9 mouse cellular contexts compared by ENCODE assay signal in the genomic region with DNA sequence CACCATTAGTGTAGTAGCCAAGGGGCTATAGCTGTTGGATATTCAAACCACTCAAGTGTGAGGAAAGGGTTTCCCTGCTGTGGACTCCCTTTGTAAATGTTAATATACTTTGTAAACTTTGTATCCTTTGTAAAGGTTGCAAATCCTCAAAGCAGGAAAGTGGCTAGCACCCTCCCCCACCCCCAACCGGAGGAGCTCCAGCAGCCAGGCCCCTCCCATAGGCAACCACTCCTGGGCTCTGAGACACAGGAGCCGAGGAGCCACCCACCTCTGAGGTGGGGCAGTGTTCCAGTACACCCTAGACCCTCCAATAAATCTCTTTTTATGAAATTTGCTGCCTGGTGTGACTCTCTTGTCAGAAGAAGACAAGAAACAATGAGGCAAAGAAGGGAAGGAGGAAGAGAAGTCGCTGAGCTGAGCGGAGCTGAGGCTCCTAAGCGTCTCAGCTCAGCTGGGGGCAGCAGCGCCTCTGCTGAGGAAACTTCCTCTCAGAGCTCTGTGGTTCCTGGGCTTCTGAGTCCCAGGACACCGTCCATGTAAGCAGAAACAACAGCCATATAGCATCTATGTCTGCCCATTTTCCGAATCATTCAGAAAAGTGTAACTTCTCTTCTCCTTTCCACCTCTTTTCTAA.
DNase-seq lines count a peak whose midpoint lies in the region; ATAC-seq and TF ChIP-seq lines count a peak whose summit lies in the region.
"Had no signal": no experiment of that assay in that cellular context is flagged by ENCODE, and none has a peak within 500 bp of the region (broad histone marks: within the 10 kb centered on the region; RNA-seq: fewer than 3 reads in every experiment).

No protein-coding gene starts in this region.

- TF ChIP-seq CTCF in kidney, adult 2 months (conservative IDR thresholded peaks at IDR 0.05; ENCODE audit: insufficient read depth, insufficient read length, low read depth, low read length) = no peak
- no peak for TF ChIP-seq CTCF in hindbrain, postnatal 0 days (IDR thresholded peaks at IDR 0.05; ENCODE audit: low read depth)

- H3K36me3 ChIP-seq in kidney, embryonic 16.5 days (ENCODE audit: insufficient read depth, low read length) = no peaks in the 10 kb centered on the region
- no peaks in the 10 kb centered on the region for H3K36me3 ChIP-seq in kidney, adult 2 months (ENCODE audit: control insufficient read depth, insufficient read depth, low read length)
- H3K36me3 ChIP-seq in hindbrain, postnatal 0 days (ENCODE audit: insufficient read depth, low read length) = no peaks in the 10 kb centered on the region
- no peaks in the 10 kb centered on the region for H3K36me3 ChIP-seq in midbrain, embryonic 14.5 days (ENCODE audit: control insufficient read depth, insufficient read depth, low read length)

- H3K4me3 ChIP-seq in kidney, embryonic 16.5 days (ENCODE audit: low read length) = peak overlapping the region; percentile 17; the same call in 1 of the 2 replicates
- H3K4me3 ChIP-seq in kidney, adult 2 months (ENCODE audit: insufficient read depth, low read depth, low read length) = no peak overlapping the region
- no peak overlapping the region for H3K4me3 ChIP-seq in hindbrain, postnatal 0 days (ENCODE audit: low read length)
- no peak overlapping the region for H3K4me3 ChIP-seq in midbrain, embryonic 14.5 days (replicated peaks; ENCODE audit: low read depth, low read length)
- H3K4me3 ChIP-seq: erythroblast, embryonic 14.5 days had no signal

- no peak for TF ChIP-seq POLR2A in kidney, adult 2 months (IDR thresholded peaks at IDR 0.05; ENCODE audit: low read depth, low read length)

- peaks cover 33% of the 10 kb centered on the region for H3K27me3 ChIP-seq in kidney, embryonic 16.5 days (ENCODE audit: insufficient read depth, low read length)
- no peaks in the 10 kb centered on the region for H3K27me3 ChIP-seq in kidney, adult 2 months (replicated peaks; ENCODE audit: control insufficient read depth, insufficient read depth, low read length)
- no peaks in the 10 kb centered on the region for H3K27me3 ChIP-seq in hindbrain, postnatal 0 days (ENCODE audit: insufficient read depth, low read length)
- no peaks in the 10 kb centered on the region for H3K27me3 ChIP-seq in midbrain, embryonic 14.5 days (ENCODE audit: control insufficient read depth, insufficient read depth, low read length)

- peaks cover 22% of the 10 kb centered on the region for H3K4me1 ChIP-seq in kidney, embryonic 16.5 days (ENCODE audit: insufficient read depth, low read length)
- no peaks in the 10 kb centered on the region for H3K4me1 ChIP-seq in kidney, adult 2 months (ENCODE audit: control insufficient read depth, insufficient read depth, low read length)
- peaks cover 3% of the 10 kb centered on the region; the same call in 1 of the 2 replicates for H3K4me1 ChIP-seq in hindbrain, postnatal 0 days (ENCODE audit: insufficient read depth, low read length)
- H3K4me1 ChIP-seq in midbrain, embryonic 14.5 days (ENCODE audit: control insufficient read depth, insufficient read depth, low read length) = no peaks in the 10 kb centered on the region

- peak overlapping the region; percentile 73; the same call in 1 of the 2 replicates for H3K27ac ChIP-seq in kidney, embryonic 16.5 days (ENCODE audit: low read length)
- no peak overlapping the region for H3K27ac ChIP-seq in kidney, adult 2 months (ENCODE audit: insufficient read depth, low read depth, low read length)
- H3K27ac ChIP-seq in hindbrain, postnatal 0 days = no peak overlapping the region
- H3K27ac ChIP-seq in midbrain, embryonic 14.5 days (replicated peaks; ENCODE audit: low read depth, low read length) = no peak overlapping the region

- ATAC-seq in kidney, embryonic 16.5 days (ENCODE audit: low FRiP score, low TSS enrichment) = peak; percentile 53; the same call in 1 of the 2 replicates
- ATAC-seq in hindbrain, postnatal 0 days = no peak
- no peak for ATAC-seq in midbrain, embryonic 14.5 days (ENCODE audit: low FRiP score, low TSS enrichment)

- peak overlapping the region; percentile 19; the same call in 1 of the 2 replicates for H3K9ac ChIP-seq in kidney, embryonic 16.5 days (replicated peaks; ENCODE audit: low read length)
- H3K9ac ChIP-seq in hindbrain, postnatal 0 days (replicated peaks; ENCODE audit: low read length) = no peak overlapping the region
- no peak overlapping the region for H3K9ac ChIP-seq in midbrain, embryonic 14.5 days (replicated peaks; ENCODE audit: low read length)

- no peaks in the 10 kb centered on the region for H3K9me3 ChIP-seq in kidney, embryonic 16.5 days (ENCODE audit: low read length)
- no peaks in the 10 kb centered on the region for H3K9me3 ChIP-seq in hindbrain, postnatal 0 days (ENCODE audit: low read length)
- H3K9me3 ChIP-seq in midbrain, embryonic 14.5 days (ENCODE audit: control insufficient read depth, low read length) = no peaks in the 10 kb centered on the region

- 11% methylated on average over 8 of the region's 8 CpGs for WGBS in kidney, embryonic 16.5 days
- WGBS in kidney, adult 2 months = 31% methylated on average over 8 of the region's 8 CpGs
- WGBS in hindbrain, postnatal 0 days = 9% methylated on average over 8 of the region's 8 CpGs
- 10% methylated on average over 8 of the region's 8 CpGs for WGBS in midbrain, embryonic 14.5 days

- no peak for DNase-seq in kidney, adult 2 months
- DNase-seq in ZHBTc4 (ENCODE audit: low read depth, low spot score) = peak; percentile 88
- peak; percentile 20 for DNase-seq in hindbrain, postnatal 0 days (ENCODE audit: low spot score)
- DNase-seq in midbrain, embryonic 14.5 days = peak; percentile 38
- no peak for DNase-seq in ovary, postnatal 36 days (ENCODE audit: low spot score)
- no peak for DNase-seq in natural killer cell, adult 2 months (ENCODE audit: low spot score in 2 of 2)
- DNase-seq in spleen, postnatal 10 days (ENCODE audit: low spot score in 2 of 2) = no peak

- H3K4me2 ChIP-seq in kidney, embryonic 16.5 days (replicated peaks; ENCODE audit: low read depth, low read length) = peak overlapping the region; percentile 38
- no peak overlapping the region for H3K4me2 ChIP-seq in hindbrain, postnatal 0 days (ENCODE audit: low read depth, low read length)
- H3K4me2 ChIP-seq in midbrain, embryonic 14.5 days (ENCODE audit: low read length) = no peak overlapping the region

Comparison
In these comparisons a context has a peak if more than half of its experiments do, and no peak if none do; other contexts are left out.
1. DNase-seq: peak in ZHBTc4 (single experiment), hindbrain, postnatal 0 days (single experiment) and midbrain, embryonic 14.5 days (single experiment); none in kidney, adult 2 months (single experiment), ovary, postnatal 36 days (single experiment), natural killer cell, adult 2 months (0 of 2) and spleen, postnatal 10 days (0 of 2).